Mouse (Mus musculus): ENCODE data around the gene Cbfa2t3. TPM values are rescaled to one million over a fixed set of nuclear protein-coding genes. Genes with fewer than 3 reads are reported as not detected.

Gene Cbfa2t3
- total and polyA plus RNA-seq, 2 experiments from 2014 or later, result 11.1 to 15.9 TPM

- no peak overlapping the region for H3K27ac ChIP-seq (ENCODE audit: low read depth, low read length)
- no peaks in the 10 kb centered on the region for H3K4me1 ChIP-seq (ENCODE audit: insufficient read depth, low read length)
- H3K9ac ChIP-seq (replicated peaks; ENCODE audit: low read length, poor library complexity, severe bottlenecking), result no peak overlapping the region
- H3K36me3 ChIP-seq (ENCODE audit: insufficient read depth, low read length), result no peaks in the 10 kb centered on the region
- H3K4me3 ChIP-seq (ENCODE audit: low read depth, low read length), result no peak overlapping the region
- ATAC-seq (ENCODE audit: low FRiP score), result no peak
- 56% methylated on average over 7 of the region's 7 CpGs for WGBS
- TF ChIP-seq CTCF (IDR thresholded peaks at IDR 0.05), result no peak
- no peaks in the 10 kb centered on the region for H3K27me3 ChIP-seq (ENCODE audit: insufficient read depth, low read length)
- no peak for DNase-seq (ENCODE audit: low spot score)
- no peaks in the 10 kb centered on the region for H3K9me3 ChIP-seq (ENCODE audit: low read length)
- H3K4me2 ChIP-seq (ENCODE audit: low read depth, low read length, poor library complexity, severe bottlenecking), result no peak overlapping the region
Observed at GRCm38 (mm10) chr8:122586171-122586570, 112.7 kb downstream of the Cbfa2t3 start.

- no peaks in the 10 kb centered on the region for H3K36me3 ChIP-seq (ENCODE audit: insufficient read depth, low read length)
- DNase-seq (ENCODE audit: low spot score) (no peak), ATAC-seq (ENCODE audit: low FRiP score) (no peak)
- H3K9ac ChIP-seq (replicated peaks; ENCODE audit: low read length, poor library complexity, severe bottlenecking), result no peak overlapping the region
- no peaks in the 10 kb centered on the region for H3K27me3 ChIP-seq (ENCODE audit: insufficient read depth, low read length)
- H3K9me3 ChIP-seq (ENCODE audit: low read length), result no peaks in the 10 kb centered on the region
- H3K4me1 ChIP-seq (ENCODE audit: insufficient read depth, low read length), result no peaks in the 10 kb centered on the region
- no peak overlapping the region for H3K4me2 ChIP-seq (ENCODE audit: low read depth, low read length, poor library complexity, severe bottlenecking)
- H3K4me3 ChIP-seq (ENCODE audit: low read depth, low read length), result no peak overlapping the region
- no peak overlapping the region for H3K27ac ChIP-seq (ENCODE audit: low read depth, low read length)
- TF ChIP-seq CTCF (IDR thresholded peaks at IDR 0.05), result no peak
- WGBS, result 79% methylated on average over 14 of the region's 14 CpGs
Observed at GRCm38 (mm10) chr8:122585411-122585891, 113.5 kb downstream of the Cbfa2t3 start.

- DNase-seq (ENCODE audit: low spot score), result no peak
- Histone ChIP-seq H3K36me3 (ENCODE audit: insufficient read depth, low read length) (no peaks in the 10 kb centered on the region), H3K27me3 (ENCODE audit: insufficient read depth, low read length) (no peaks in the 10 kb centered on the region), H3K4me1 (ENCODE audit: insufficient read depth, low read length) (no peaks in the 10 kb centered on the region), H3K9ac (replicated peaks; ENCODE audit: low read length, poor library complexity, severe bottlenecking) (no peak overlapping the region), H3K9me3 (ENCODE audit: low read length) (no peaks in the 10 kb centered on the region), H3K27ac (ENCODE audit: low read depth, low read length) (no peak overlapping the region), H3K4me2 (ENCODE audit: low read depth, low read length, poor library complexity, severe bottlenecking) (no peak overlapping the region), H3K4me3 (ENCODE audit: low read depth, low read length) (no peak overlapping the region)
- WGBS, result 87% methylated on average over 9 of the region's 9 CpGs
- no peak for TF ChIP-seq CTCF (IDR thresholded peaks at IDR 0.05)
- no peak for ATAC-seq (ENCODE audit: low FRiP score)
Observed at GRCm38 (mm10) chr8:122584981-122585380, 113.9 kb downstream of the Cbfa2t3 start.

- H3K27me3 ChIP-seq (ENCODE audit: insufficient read depth, low read length), result no peaks in the 10 kb centered on the region
- H3K4me2 ChIP-seq (ENCODE audit: low read depth, low read length, poor library complexity, severe bottlenecking), result no peak overlapping the region
- no peak overlapping the region for H3K27ac ChIP-seq (ENCODE audit: low read depth, low read length)
- no peak overlapping the region for H3K9ac ChIP-seq (replicated peaks; ENCODE audit: low read length, poor library complexity, severe bottlenecking)
- H3K9me3 ChIP-seq (ENCODE audit: low read length), result no peaks in the 10 kb centered on the region
- ATAC-seq (ENCODE audit: low FRiP score) (no peak), DNase-seq (ENCODE audit: low spot score) (no peak)
- 89% methylated on average over 15 of the region's 15 CpGs for WGBS
- H3K36me3 ChIP-seq (ENCODE audit: insufficient read depth, low read length), result no peaks in the 10 kb centered on the region
- no peak for TF ChIP-seq CTCF (IDR thresholded peaks at IDR 0.05)
- H3K4me1 ChIP-seq (ENCODE audit: insufficient read depth, low read length), result peaks cover 8% of the 10 kb centered on the region
- no peak overlapping the region for H3K4me3 ChIP-seq (ENCODE audit: low read depth, low read length)
Observed at GRCm38 (mm10) chr8:122580926-122581325, 118.0 kb downstream of the Cbfa2t3 start.

GRCm38 (mm10) chr8:122579196-122579595 lies 119.7 kb downstream of the Cbfa2t3 start:
- Histone ChIP-seq H3K27ac (ENCODE audit: low read depth, low read length) (no peak overlapping the region), H3K36me3 (ENCODE audit: insufficient read depth, low read length) (no peaks in the 10 kb centered on the region; the same call in 1 of the 2 replicates), H3K4me1 (ENCODE audit: insufficient read depth, low read length) (peaks cover 17% of the 10 kb centered on the region), H3K9ac (replicated peaks; ENCODE audit: low read length, poor library complexity, severe bottlenecking) (no peak overlapping the region), H3K27me3 (ENCODE audit: insufficient read depth, low read length) (no peaks in the 10 kb centered on the region), H3K4me3 (ENCODE audit: low read depth, low read length) (no peak overlapping the region), H3K9me3 (ENCODE audit: low read length) (no peaks in the 10 kb centered on the region), H3K4me2 (ENCODE audit: low read depth, low read length, poor library complexity, severe bottlenecking) (no peak overlapping the region)
- DNase-seq (ENCODE audit: low spot score) (no peak), ATAC-seq (ENCODE audit: low FRiP score) (no peak)
- WGBS, result 30% methylated on average over 7 of the region's 7 CpGs
- TF ChIP-seq CTCF (IDR thresholded peaks at IDR 0.05), result no peak

- Histone ChIP-seq H3K9ac (replicated peaks; ENCODE audit: low read length, poor library complexity, severe bottlenecking) (peak overlapping the region; percentile 87), H3K4me1 (ENCODE audit: insufficient read depth, low read length) (peaks cover 17% of the 10 kb centered on the region), H3K36me3 (ENCODE audit: insufficient read depth, low read length) (no peaks in the 10 kb centered on the region; the same call in 1 of the 2 replicates), H3K9me3 (ENCODE audit: low read length) (no peaks in the 10 kb centered on the region), H3K27ac (ENCODE audit: low read depth, low read length) (peak overlapping the region; percentile 80), H3K4me2 (ENCODE audit: low read depth, low read length, poor library complexity, severe bottlenecking) (peak overlapping the region; percentile 91), H3K4me3 (ENCODE audit: low read depth, low read length) (peak overlapping the region; percentile 61), H3K27me3 (ENCODE audit: insufficient read depth, low read length) (no peaks in the 10 kb centered on the region)
- TF ChIP-seq CTCF (IDR thresholded peaks at IDR 0.05), result no peak
- 0 out of 2 replicates have a peak, but pooled peaks have one; percentile 33 for ATAC-seq (ENCODE audit: low FRiP score)
- WGBS, result 43% methylated on average over 10 of the region's 10 CpGs
- DNase-seq (ENCODE audit: low spot score), result no peak
Observed at GRCm38 (mm10) chr8:122577116-122577515, 121.8 kb downstream of the Cbfa2t3 start.
